ENCODE assay signal across 8 mouse cellular contexts in the genomic region with DNA sequence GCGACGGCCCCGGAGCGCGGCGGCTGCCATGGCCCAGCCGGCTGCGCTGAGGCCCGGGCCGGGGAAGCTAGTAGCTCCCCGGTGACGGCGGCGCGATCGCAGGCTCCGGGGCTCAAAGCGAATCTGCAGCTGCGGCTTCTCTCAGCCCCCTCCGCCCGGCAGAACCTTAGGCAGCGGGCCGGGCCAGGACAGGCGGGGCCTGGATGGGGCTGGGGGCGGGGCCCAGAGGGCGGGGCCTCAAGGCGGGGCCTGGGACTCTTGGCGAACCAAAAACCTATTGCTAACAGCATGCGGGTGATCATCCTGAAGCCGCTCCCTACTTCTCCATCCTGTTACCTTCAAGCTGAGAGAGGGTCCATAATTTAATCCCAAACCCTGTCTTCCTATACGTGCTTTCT. TPM values are rescaled to one million over a fixed set of nuclear protein-coding genes. Genes with fewer than 3 reads are reported as not detected.
DNase-seq lines count a peak whose midpoint lies in the region; ATAC-seq lines count a peak whose summit lies in the region.

Gene Cep85l (minus strand): TSS at position 239 of the 398 bp plus-strand sequence.

- intact Hi-C loops in heart, postnatal 10 days (cut with DNase I): loop anchor here (2.0 kb wide), 3 partner anchors 31 to 87 kb away; no protein-coding TSS in a partner anchor

- peak within 1 kb of the TSS; percentile 96 for H3K9ac ChIP-seq in forebrain, embryonic 13.5 days
- peak within 1 kb of the TSS; percentile 88 for H3K9ac ChIP-seq in liver, embryonic 16.5 days (ENCODE audit: low read depth, low read length)
- peak within 1 kb of the TSS; percentile 98 for H3K9ac ChIP-seq in neural tube, embryonic 12.5 days

- no peaks in the 10 kb centered on the region for H3K36me3 ChIP-seq in forebrain, embryonic 13.5 days (ENCODE audit: poor library complexity, severe bottlenecking)
- no peaks in the 10 kb centered on the region for H3K36me3 ChIP-seq in liver, embryonic 16.5 days (ENCODE audit: control insufficient read depth, insufficient read depth)
- H3K36me3 ChIP-seq in neural tube, embryonic 12.5 days: no peaks in the 10 kb centered on the region

- WGBS in forebrain, embryonic 13.5 days: under 1% methylated on average over 27 of the region's 31 CpGs
- 1% methylated on average over 31 of the region's 31 CpGs for WGBS in large intestine, adult 2 months
- 0% methylated on average over 31 of the region's 31 CpGs for WGBS in liver, embryonic 16.5 days (ENCODE audit: insufficient replicate concordance)
- WGBS in neural tube, embryonic 12.5 days: under 1% methylated on average over 31 of the region's 31 CpGs

- peak; percentile 87 for ATAC-seq in cerebellum, adult (ENCODE audit: insufficient number of reproducible peaks, low FRiP score, low TSS enrichment)
- ATAC-seq in forebrain, embryonic 13.5 days: peak; percentile 99
- ATAC-seq in liver, embryonic 16.5 days (ENCODE audit: low read depth): peak; percentile 95
- peak; percentile 98 for ATAC-seq in neural tube, embryonic 12.5 days (ENCODE audit: low FRiP score, low read depth)

- H3K4me3 ChIP-seq in forebrain, embryonic 13.5 days: peak within 1 kb of the TSS; percentile 87
- H3K4me3 ChIP-seq in liver, embryonic 16.5 days (ENCODE audit: low read depth, low read length): peak within 1 kb of the TSS; percentile 88
- H3K4me3 ChIP-seq in neural tube, embryonic 12.5 days: peak within 1 kb of the TSS; percentile 94

- DNase-seq in ES-CJ7 (ENCODE audit: low read depth, low spot score): peak; percentile 80
- peak; percentile 91 to 93 for DNase-seq in heart, postnatal 10 days
- peak; percentile 10 for DNase-seq in large intestine, adult 2 months (ENCODE audit: low read depth, low spot score)
- DNase-seq in telencephalon, adult 2 months (ENCODE audit: low read depth, low spot score): peak; percentile 88

- H3K4me2 ChIP-seq in forebrain, embryonic 13.5 days: peak within 1 kb of the TSS; percentile 65
- H3K4me2 ChIP-seq in liver, embryonic 16.5 days (ENCODE audit: low read depth, low read length): peak within 1 kb of the TSS; percentile 91
- H3K4me2 ChIP-seq in neural tube, embryonic 12.5 days (replicated peaks): peak within 1 kb of the TSS; percentile 71

- H3K9me3 ChIP-seq in forebrain, embryonic 13.5 days (replicated peaks): no peaks in the 10 kb centered on the region
- H3K9me3 ChIP-seq in liver, embryonic 16.5 days (replicated peaks; ENCODE audit: control insufficient read depth, low read length): no peaks in the 10 kb centered on the region
- H3K9me3 ChIP-seq in neural tube, embryonic 12.5 days: no peaks in the 10 kb centered on the region

- H3K4me1 ChIP-seq in forebrain, embryonic 13.5 days: peaks cover 27% of the 10 kb centered on the region
- H3K4me1 ChIP-seq in liver, embryonic 16.5 days (ENCODE audit: control insufficient read depth, low read depth, low read length): peaks cover 12% of the 10 kb centered on the region
- peaks cover 9% of the 10 kb centered on the region; the same call in 1 of the 2 replicates for H3K4me1 ChIP-seq in neural tube, embryonic 12.5 days

- no peaks in the 10 kb centered on the region for H3K27me3 ChIP-seq in forebrain, embryonic 13.5 days
- no peaks in the 10 kb centered on the region for H3K27me3 ChIP-seq in liver, embryonic 16.5 days (ENCODE audit: control insufficient read depth, insufficient read depth, low read depth, low read length)
- H3K27me3 ChIP-seq in neural tube, embryonic 12.5 days (replicated peaks): no peaks in the 10 kb centered on the region

- peak within 1 kb of the TSS; percentile 97 for H3K27ac ChIP-seq in forebrain, embryonic 13.5 days
- peak within 1 kb of the TSS; percentile 86 for H3K27ac ChIP-seq in liver, embryonic 16.5 days (ENCODE audit: low read length)
- peak within 1 kb of the TSS; percentile 97 for H3K27ac ChIP-seq in neural tube, embryonic 12.5 days

RNA-seq across cellular contexts. Expression of gene Cep85l, which starts in this region (rescaled TPM):
- 5.6 and 5.9 TPM in 2 replicates for polyA plus RNA-seq in forebrain, embryonic 13.5 days (2015; fragmentation: Nextera tagmentation; extraction: Ambion mirVana)
- 10 to 100 TPM; 18.8 to 20.9 TPM for total RNA-seq in heart, postnatal 10 days (2021)
- polyA plus RNA-seq in large intestine, adult 2 months (2012; rRNA removed): 0.40 and 0.93 TPM in 2 replicates
- polyA plus RNA-seq in liver, embryonic 16.5 days (2015; fragmentation: Nextera tagmentation; extraction: Ambion mirVana): 1.8 and 1.9 TPM in 2 replicates
- 9.2 and 10.0 TPM in 2 replicates for polyA plus RNA-seq in neural tube, embryonic 12.5 days (2016; fragmentation: Nextera tagmentation; extraction: Ambion mirVana)

Comparison
In these comparisons a context has a peak if more than half of its experiments do, and no peak if none do; other contexts are left out.
1. Peak in every context shown above with its lines: DNase-seq, ATAC-seq, H3K4me3 ChIP-seq and H3K27ac ChIP-seq.
2. Peak in DNase-seq in large intestine, adult 2 months; RNA of the gene not detected or under 1 TPM.
3. DNase-seq: peak in every context shown above with its lines; median percentile 92 in heart, postnatal 10 days; 88 in telencephalon, adult 2 months; 80 in ES-CJ7; 10 in large intestine, adult 2 months.